Mouse (Mus musculus): Measurements from ENCODE around the gene Atg4d. TPM values are rescaled to one million over a fixed set of nuclear protein-coding genes. Genes with fewer than 3 reads are reported as not detected.

The Atg4d gene
- total and polyA plus RNA-seq, 3 experiments: 83.9 to 99.7 TPM; not detected in 1

DNA sequence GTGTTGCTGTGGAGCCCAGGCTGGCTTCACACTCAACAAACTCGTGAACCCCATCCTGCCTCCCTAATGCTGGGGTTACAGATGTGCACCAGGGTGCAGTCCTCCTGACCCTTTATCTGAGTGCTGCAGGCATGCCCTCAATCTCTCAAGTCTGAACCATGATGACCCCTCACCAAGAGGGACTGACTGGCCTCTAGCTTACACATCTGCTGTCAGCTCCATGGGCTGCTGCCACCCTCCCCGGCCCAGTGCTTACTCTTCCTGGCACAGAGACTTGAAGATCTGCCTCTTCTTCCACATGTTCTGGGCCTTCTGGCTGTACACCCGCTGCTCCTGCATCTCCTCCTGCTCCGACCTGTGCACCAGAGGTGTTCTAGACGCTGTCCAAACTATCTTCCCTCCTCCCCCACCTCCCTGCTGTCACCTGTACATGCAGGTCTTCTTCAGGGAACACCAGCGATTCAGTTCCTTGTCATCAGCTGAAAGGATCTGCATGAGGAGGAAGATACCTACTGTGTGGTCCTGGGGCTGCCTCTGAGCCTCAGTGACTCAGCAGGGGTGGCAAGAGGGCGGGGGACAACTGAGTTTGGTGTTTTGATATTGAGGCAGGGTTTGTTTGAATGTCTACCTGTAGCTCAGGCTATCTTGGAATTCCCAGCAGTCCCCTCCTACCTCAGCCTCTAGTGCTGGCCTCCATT lies 10.1 kb downstream of the Atg4d start:
- H3K27me3 ChIP-seq (ENCODE audit: control insufficient read depth in 1 of 2, insufficient read depth in 2 of 2, low read length in 2 of 2): no peaks in the 10 kb centered on the region
- H3K9me3 ChIP-seq (replicated peaks; ENCODE audit: insufficient read depth, low read length): no peaks in the 10 kb centered on the region
- peaks cover 0 to 65% of the 10 kb centered on the region in 2 experiments; a peak in 2 of 4 replicates for H3K36me3 ChIP-seq (ENCODE audit: control insufficient read depth in 1 of 2, insufficient read depth in 2 of 2, low read length in 2 of 2)
- H3K4me3 ChIP-seq (ENCODE audit: control insufficient read depth in 1 of 2, insufficient read depth in 1 of 2, low read depth in 2 of 2, low read length in 2 of 2): no peak overlapping the region
- no peaks in the 10 kb centered on the region for H3K79me2 ChIP-seq (ENCODE audit: control insufficient read depth, insufficient read depth, low read length, poor library complexity)
- TF ChIP-seq RCOR1 (IDR thresholded peaks at IDR 0.05; ENCODE audit: low read depth, low read length): no peak
- TF ChIP-seq ZC3H11A (IDR thresholded peaks at IDR 0.05; ENCODE audit: low read depth, low read length): no peak
- TF ChIP-seq POLR2AphosphoS2 (IDR thresholded peaks at IDR 0.05; ENCODE audit: low read length): peak; percentile 46
- peak; percentile 19; the same call in 1 of the 2 replicates for TF ChIP-seq SMC3 (IDR thresholded peaks at IDR 0.05; ENCODE audit: low read depth, low read length)
- TF ChIP-seq SIN3A (IDR thresholded peaks at IDR 0.05; ENCODE audit: low read length): 0 out of 2 replicates have a peak, but pooled peaks have one; percentile 37
- TF ChIP-seq KAT2A (conservative IDR thresholded peaks at IDR 0.05; ENCODE audit: low read depth, low read length): no peak
- no peak for TF ChIP-seq MYC (IDR thresholded peaks at IDR 0.05; ENCODE audit: low read depth, low read length)
- TF ChIP-seq UBTF (IDR thresholded peaks at IDR 0.05; ENCODE audit: borderline replicate concordance, insufficient read depth, low read depth, low read length): no peak
- TF ChIP-seq MAX (IDR thresholded peaks at IDR 0.05; ENCODE audit: low read length): no peak
- peak; percentile 92 for TF ChIP-seq ZKSCAN1 (IDR thresholded peaks at IDR 0.05; ENCODE audit: low read depth, low read length)
- TF ChIP-seq CTCF (IDR thresholded peaks at IDR 0.05 in 2 of 3, conservative IDR thresholded peaks at IDR 0.05 in 1 of 3; ENCODE audit: control insufficient read depth in 1 of 3, insufficient read depth in 1 of 3, low read depth in 2 of 3, low read length in 3 of 3, poor library complexity in 1 of 3, severe bottlenecking in 1 of 3): no peak
- peak in 1 of 2 experiments; percentile 55; a peak in 1 of 4 replicates for TF ChIP-seq POLR2A (IDR thresholded peaks at IDR 0.05; ENCODE audit: control insufficient read depth in 1 of 2, insufficient read depth in 1 of 2, low read depth in 1 of 2, low read length in 2 of 2, poor library complexity in 1 of 2)
- TF ChIP-seq CHD1 (IDR thresholded peaks at IDR 0.05; ENCODE audit: low read depth, low read length): no peak
- no peak for TF ChIP-seq ELF1 (IDR thresholded peaks at IDR 0.05; ENCODE audit: low read depth, low read length)
- peak; percentile 54; the same call in 1 of the 2 replicates for TF ChIP-seq TAL1 (IDR thresholded peaks at IDR 0.05; ENCODE audit: low read length)
- no peak for TF ChIP-seq GABPA (IDR thresholded peaks at IDR 0.05; ENCODE audit: low read depth, low read length)
- TF ChIP-seq NRF1 (IDR thresholded peaks at IDR 0.05; ENCODE audit: insufficient read depth, low read depth, low read length, poor library complexity, severe bottlenecking): no peak
- TF ChIP-seq NELFE (IDR thresholded peaks at IDR 0.05; ENCODE audit: low read depth, low read length): peak; percentile 38; the same call in 1 of the 2 replicates
- TF ChIP-seq POLR2AphosphoS5 (IDR thresholded peaks at IDR 0.05; ENCODE audit: borderline replicate concordance, low read depth, low read length): no peak; the same call in none of the 2 replicates
- peak; percentile 40; the same call in 1 of the 2 replicates for TF ChIP-seq TBP (IDR thresholded peaks at IDR 0.05; ENCODE audit: low read depth, low read length)
- TF ChIP-seq ZMIZ1 (IDR thresholded peaks at IDR 0.05; ENCODE audit: low read depth, low read length): peak; percentile 26; the same call in 1 of the 2 replicates
- no peak for TF ChIP-seq HCFC1 (IDR thresholded peaks at IDR 0.05; ENCODE audit: low read depth, low read length)
- no peaks in the 10 kb centered on the region for H3K4me1 ChIP-seq (ENCODE audit: control insufficient read depth in 1 of 2, insufficient read depth in 2 of 2, low read length in 2 of 2)
- no peak overlapping the region for H3K27ac ChIP-seq (ENCODE audit: control insufficient read depth, low read depth, low read length)
- no peak overlapping the region for H3K9ac ChIP-seq (ENCODE audit: control insufficient read depth, low read depth, low read length, poor library complexity, severe bottlenecking)
- DNase-seq (ENCODE audit: low read depth, low spot score): peak; percentile 51
